Mouse (Mus musculus): ENCODE results near the gene Rhd. TPM values are rescaled to one million over a fixed set of nuclear protein-coding genes. Genes with fewer than 3 reads are reported as not detected.

The Rhd gene
- polyA plus RNA-seq, 1 experiment from 2014 or later, result 23.5 TPM

Other genes with a start within 250 kb of the Rhd start
- gene Man1c1, start 160.2 kb upstream of the Rhd start, polyA plus RNA-seq (2015; fragmentation: Nextera tagmentation; extraction: Ambion mirVana), result 1.3 and 1.6 TPM in 2 replicates
- 25.6 and 26.7 TPM in 2 replicates for gene Ldlrap1, start 96.5 kb upstream of the Rhd start, polyA plus RNA-seq (2015; fragmentation: Nextera tagmentation; extraction: Ambion mirVana)
- gene Maco1, start 11.2 kb upstream of the Rhd start, polyA plus RNA-seq (2015; fragmentation: Nextera tagmentation; extraction: Ambion mirVana), result 30.6 and 30.8 TPM in 2 replicates
- gene Tmem50a, start 50.5 kb downstream of the Rhd start, polyA plus RNA-seq (2015; fragmentation: Nextera tagmentation; extraction: Ambion mirVana), result 177 TPM in 2 replicates
- 511 and 534 TPM in 2 replicates for gene Rsrp1, start 59.1 kb downstream of the Rhd start, polyA plus RNA-seq (2015; fragmentation: Nextera tagmentation; extraction: Ambion mirVana)
- gene Syf2, start 66.4 kb downstream of the Rhd start, polyA plus RNA-seq (2015; fragmentation: Nextera tagmentation; extraction: Ambion mirVana), result 69.6 and 71.9 TPM in 2 replicates